Mouse (Mus musculus) testis, adult 2 months (tissue): ENCODE data around the gene Wnt8b.

Experiments used
- CTCF ChIP-seq: fragments of 200-500 bp; IDR thresholded peaks from 2 replicates; pipeline ENCODE4 v1.5.1; 2012; ENCODE audit warnings: low read depth, mild to moderate bottlenecking, inconsistent platforms, low read length, moderate library complexity; ENCODE audit not compliant: control insufficient read depth, insufficient read depth, insufficient replicate concordance
- POLR2A ChIP-seq: fragments of 200-500 bp; IDR thresholded peaks from 2 replicates; pipeline ENCODE4 v1.6.1; 2012; ENCODE audit warnings: low read depth, mild to moderate bottlenecking, inconsistent platforms, low read length, moderate library complexity; ENCODE audit not compliant: control insufficient read depth

GRCm38 (mm10) chr19:44517996-44518768, 24.9 kb downstream of the Wnt8b start:
- TF ChIP-seq CTCF: no peak
- TF ChIP-seq POLR2A: no peak
